Comparison of ENCODE assay signal across 8 mouse cellular contexts in the genomic region with DNA sequence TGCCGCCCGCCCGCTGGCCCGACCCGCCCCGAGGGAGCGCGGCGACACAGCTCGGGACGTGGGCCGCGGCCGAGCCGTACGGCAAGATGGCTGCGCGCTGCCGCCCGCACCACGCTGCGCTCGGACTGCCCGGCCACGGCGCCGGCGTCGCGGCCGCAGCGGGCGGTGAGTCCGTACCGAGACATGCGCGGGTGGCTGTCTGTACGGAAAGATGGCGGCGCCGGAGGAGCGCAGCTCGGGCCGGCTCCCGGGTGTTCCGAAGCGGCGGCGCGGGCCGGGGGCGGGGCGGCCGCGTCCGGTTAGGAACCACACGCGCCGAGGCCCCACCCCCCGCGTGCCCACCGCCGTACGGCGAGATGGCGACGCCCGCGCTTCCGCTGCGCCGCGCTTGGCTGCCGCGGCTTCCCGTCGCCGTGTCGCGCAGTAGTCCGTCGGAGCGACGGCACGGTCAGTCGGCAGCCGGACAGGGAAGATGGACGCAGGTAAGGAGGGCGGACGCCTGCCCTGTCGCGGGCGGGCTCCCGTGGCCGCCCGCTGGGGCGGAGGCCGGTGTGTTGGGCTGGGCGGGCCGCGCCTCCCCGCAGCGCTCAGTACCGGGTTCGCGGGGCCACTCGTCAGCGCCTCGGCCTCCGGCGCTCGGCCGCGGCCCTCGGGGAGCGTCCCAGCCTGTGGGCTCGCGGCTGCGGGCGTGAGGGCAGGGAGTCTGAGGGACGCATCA. TPM values are rescaled to one million over a fixed set of nuclear protein-coding genes. Genes with fewer than 3 reads are reported as not detected.
DNase-seq lines count a peak whose midpoint lies in the region; ATAC-seq and TF ChIP-seq lines count a peak whose summit lies in the region.

Gene Thap4 (minus strand): TSS at position 292 of the 718 bp plus-strand sequence.

- peak within 1 kb of the TSS; percentile 94 for H3K27ac ChIP-seq in hindbrain, embryonic 10.5 days
- peak within 1 kb of the TSS; percentile 94 for H3K27ac ChIP-seq in lung, embryonic 16.5 days (ENCODE audit: low read length)
- no peak within 1 kb of the TSS for H3K27ac ChIP-seq in thymus, adult 2 months (ENCODE audit: control insufficient read depth, insufficient read depth, low read length)

- H3K4me1 ChIP-seq in hindbrain, embryonic 10.5 days (replicated peaks): peaks cover 23% of the 10 kb centered on the region
- peaks cover 12% of the 10 kb centered on the region for H3K4me1 ChIP-seq in lung, embryonic 16.5 days (replicated peaks; ENCODE audit: control insufficient read depth, insufficient read depth, low read length)
- peaks cover 8% of the 10 kb centered on the region for H3K4me1 ChIP-seq in thymus, adult 2 months (replicated peaks; ENCODE audit: control insufficient read depth, insufficient read depth, low read length)

- no peaks in the 10 kb centered on the region for H3K9me3 ChIP-seq in hindbrain, embryonic 10.5 days
- no peaks in the 10 kb centered on the region for H3K9me3 ChIP-seq in lung, embryonic 16.5 days (ENCODE audit: control insufficient read depth, low read length)

- no peaks in the 10 kb centered on the region for H3K27me3 ChIP-seq in hindbrain, embryonic 10.5 days (ENCODE audit: insufficient read depth, poor library complexity, severe bottlenecking)
- H3K27me3 ChIP-seq in lung, embryonic 16.5 days (ENCODE audit: control insufficient read depth, insufficient read depth, low read depth, low read length): no peaks in the 10 kb centered on the region
- no peaks in the 10 kb centered on the region for H3K27me3 ChIP-seq in thymus, adult 2 months (ENCODE audit: control insufficient read depth, insufficient read depth, low read length)

- peak; percentile 90 for DNase-seq in MN1 (ENCODE audit: low spot score)
- peak; percentile 96 for DNase-seq in cerebellum, adult 9-11 months
- peak; percentile 90 to 93 for DNase-seq in frontal cortex, adult 2 months (ENCODE audit: extremely low spot score in 1 of 2, low spot score in 1 of 2)
- peak; percentile 88 for DNase-seq in hindbrain, embryonic 10.5 days (ENCODE audit: low spot score)
- peak; percentile 96 for DNase-seq in layer of hippocampus, adult 9-11 months
- DNase-seq in ovary, adult 18-20 months (ENCODE audit: low spot score): peak; percentile 93
- peak; percentile 85 for DNase-seq in thymus, adult 2 months

- peak; percentile 72 for TF ChIP-seq POLR2A in thymus, adult 2 months (IDR thresholded peaks at IDR 0.05; ENCODE audit: control insufficient read depth, extremely low read depth, insufficient read depth, low read length, poor library complexity)

- ATAC-seq in lung, embryonic 16.5 days (ENCODE audit: low read depth): peak; percentile 94

- H3K4me3 ChIP-seq in hindbrain, embryonic 10.5 days: peak within 1 kb of the TSS; percentile 97
- H3K4me3 ChIP-seq in lung, embryonic 16.5 days (ENCODE audit: low read length): peak within 1 kb of the TSS; percentile 99
- H3K4me3 ChIP-seq in thymus, adult 2 months (ENCODE audit: control insufficient read depth, insufficient read depth, low read length): peak within 1 kb of the TSS; percentile 74

- WGBS in hindbrain, embryonic 10.5 days: under 1% methylated on average over 121 of the region's 121 CpGs
- under 1% methylated on average over 69 of the region's 121 CpGs for WGBS in lung, embryonic 16.5 days
- WGBS in thymus, adult 2 months: under 1% methylated on average over 120 of the region's 121 CpGs

- H3K4me2 ChIP-seq in lung, embryonic 16.5 days (ENCODE audit: low read depth, low read length): peak within 1 kb of the TSS; percentile 91

- peaks cover 11% of the 10 kb centered on the region for H3K36me3 ChIP-seq in hindbrain, embryonic 10.5 days
- peaks cover 6% of the 10 kb centered on the region for H3K36me3 ChIP-seq in lung, embryonic 16.5 days (ENCODE audit: control insufficient read depth, insufficient read depth, low read length)
- H3K36me3 ChIP-seq in thymus, adult 2 months (ENCODE audit: control insufficient read depth, insufficient read depth, low read length): peaks cover 5% of the 10 kb centered on the region; the same call in 1 of the 2 replicates

- TF ChIP-seq CTCF in thymus, adult 2 months (IDR thresholded peaks at IDR 0.05; ENCODE audit: borderline replicate concordance, control insufficient read depth, extremely low read depth, insufficient read depth, low read length, poor library complexity): peak; percentile 69; the same call in 1 of the 2 replicates

- peak within 1 kb of the TSS; percentile 94 for H3K9ac ChIP-seq in lung, embryonic 16.5 days (ENCODE audit: low read length)

RNA-seq across cellular contexts. Expression of gene Thap4, which starts in this region (rescaled TPM):
- 34.8 and 38.4 TPM in 2 replicates for polyA plus RNA-seq in frontal cortex, adult 2 months (2012; rRNA removed)
- 40.7 and 48.8 TPM in 2 replicates for polyA plus RNA-seq in hindbrain, embryonic 10.5 days (2016; fragmentation: Nextera tagmentation; extraction: Ambion mirVana)
- 47.2 and 49.7 TPM in 2 replicates for polyA plus RNA-seq in lung, embryonic 16.5 days (2015; fragmentation: Nextera tagmentation; extraction: Ambion mirVana)
- 34.5 and 38.9 TPM in 2 replicates for polyA plus RNA-seq in thymus, adult 2 months (2012; rRNA removed)
